Mouse (Mus musculus): Measurements from ENCODE around the gene Calml3. TPM values are rescaled to one million over a fixed set of nuclear protein-coding genes. Genes with fewer than 3 reads are reported as not detected.

The Calml3 gene
- polyA plus RNA-seq, 1 experiment from 2014 or later = not detected

GRCm38 (mm10) chr13:3770170-3771024 is 33.7 kb downstream of the Calml3 start:
- H3K4me3 ChIP-seq (ENCODE audit: low read depth, low read length) = no peak overlapping the region
- H3K9me3 ChIP-seq (ENCODE audit: control insufficient read depth) = no peaks in the 10 kb centered on the region
- H3K4me2 ChIP-seq (replicated peaks; ENCODE audit: low read depth) = no peak overlapping the region
- TF ChIP-seq CTCF (IDR thresholded peaks at IDR 0.05; ENCODE audit: low read depth) = no peak
- no peaks in the 10 kb centered on the region for H3K36me3 ChIP-seq (ENCODE audit: control insufficient read depth, insufficient read depth)
- no peaks in the 10 kb centered on the region; the same call in 1 of the 2 replicates for H3K4me1 ChIP-seq (replicated peaks; ENCODE audit: control insufficient read depth, insufficient read depth, low read length)
- no peak overlapping the region for H3K27ac ChIP-seq (ENCODE audit: low read depth, low read length)
- no peaks in the 10 kb centered on the region for H3K27me3 ChIP-seq (replicated peaks; ENCODE audit: control insufficient read depth, insufficient read depth, low read length)
- H3K9ac ChIP-seq (ENCODE audit: low read depth, low read length) = no peak overlapping the region
- WGBS = 60% methylated on average over 11 of the region's 11 CpGs
- ATAC-seq = no peak

- Histone ChIP-seq H3K9ac (ENCODE audit: low read depth, low read length) (no peak overlapping the region), H3K27ac (ENCODE audit: low read depth, low read length) (no peak overlapping the region), H3K36me3 (ENCODE audit: control insufficient read depth, insufficient read depth) (no peaks in the 10 kb centered on the region), H3K4me3 (ENCODE audit: low read depth, low read length) (no peak overlapping the region), H3K4me1 (replicated peaks; ENCODE audit: control insufficient read depth, insufficient read depth, low read length) (no peaks in the 10 kb centered on the region; the same call in 1 of the 2 replicates), H3K27me3 (replicated peaks; ENCODE audit: control insufficient read depth, insufficient read depth, low read length) (no peaks in the 10 kb centered on the region), H3K4me2 (replicated peaks; ENCODE audit: low read depth) (no peak overlapping the region), H3K9me3 (ENCODE audit: control insufficient read depth) (no peaks in the 10 kb centered on the region)
- 0 out of 2 replicates have a peak, but pooled peaks have one; percentile 8 for ATAC-seq
- 66% methylated on average over 3 of the region's 3 CpGs for WGBS
- no peak for TF ChIP-seq CTCF (IDR thresholded peaks at IDR 0.05; ENCODE audit: low read depth)
These were observed 34.6 kb downstream of the Calml3 start for GRCm38 (mm10) chr13:3769531-3769930.

- no peak overlapping the region for H3K4me3 ChIP-seq (ENCODE audit: low read depth, low read length)
- H3K4me2 ChIP-seq (replicated peaks; ENCODE audit: low read depth) = no peak overlapping the region
- no peak overlapping the region for H3K9ac ChIP-seq (ENCODE audit: low read depth, low read length)
- TF ChIP-seq CTCF (IDR thresholded peaks at IDR 0.05; ENCODE audit: low read depth) = no peak
- ATAC-seq = peak; percentile 61; the same call in 1 of the 2 replicates
- no peak overlapping the region for H3K27ac ChIP-seq (ENCODE audit: low read depth, low read length)
- WGBS = 33% methylated on average over 3 of the region's 3 CpGs
- no peaks in the 10 kb centered on the region for H3K36me3 ChIP-seq (ENCODE audit: control insufficient read depth, insufficient read depth)
- H3K9me3 ChIP-seq (ENCODE audit: control insufficient read depth) = no peaks in the 10 kb centered on the region
- H3K4me1 ChIP-seq (replicated peaks; ENCODE audit: control insufficient read depth, insufficient read depth, low read length) = no peaks in the 10 kb centered on the region; the same call in 1 of the 2 replicates
- no peaks in the 10 kb centered on the region for H3K27me3 ChIP-seq (replicated peaks; ENCODE audit: control insufficient read depth, insufficient read depth, low read length)
These were observed 35.5 kb downstream of the Calml3 start for GRCm38 (mm10) chr13:3768621-3769020.

GRCm38 (mm10) chr13:3767086-3767485 is 37.0 kb downstream of the Calml3 start:
- no peaks in the 10 kb centered on the region; the same call in 1 of the 2 replicates for H3K4me1 ChIP-seq (replicated peaks; ENCODE audit: control insufficient read depth, insufficient read depth, low read length)
- no peak overlapping the region for H3K27ac ChIP-seq (ENCODE audit: low read depth, low read length)
- TF ChIP-seq CTCF (IDR thresholded peaks at IDR 0.05; ENCODE audit: low read depth) = no peak
- no peak overlapping the region for H3K9ac ChIP-seq (ENCODE audit: low read depth, low read length)
- no peaks in the 10 kb centered on the region for H3K27me3 ChIP-seq (replicated peaks; ENCODE audit: control insufficient read depth, insufficient read depth, low read length)
- no peaks in the 10 kb centered on the region for H3K36me3 ChIP-seq (ENCODE audit: control insufficient read depth, insufficient read depth)
- H3K4me3 ChIP-seq (ENCODE audit: low read depth, low read length) = no peak overlapping the region
- ATAC-seq = no peak
- no peak overlapping the region for H3K4me2 ChIP-seq (replicated peaks; ENCODE audit: low read depth)
- no peaks in the 10 kb centered on the region for H3K9me3 ChIP-seq (ENCODE audit: control insufficient read depth)

GRCm38 (mm10) chr13:3765781-3766180 is 38.3 kb downstream of the Calml3 start:
- Histone ChIP-seq H3K9me3 (ENCODE audit: control insufficient read depth) (no peaks in the 10 kb centered on the region), H3K4me1 (replicated peaks; ENCODE audit: control insufficient read depth, insufficient read depth, low read length) (no peaks in the 10 kb centered on the region; the same call in 1 of the 2 replicates), H3K4me3 (ENCODE audit: low read depth, low read length) (no peak overlapping the region), H3K27ac (ENCODE audit: low read depth, low read length) (no peak overlapping the region; the same call in 1 of the 2 replicates), H3K27me3 (replicated peaks; ENCODE audit: control insufficient read depth, insufficient read depth, low read length) (no peaks in the 10 kb centered on the region), H3K9ac (ENCODE audit: low read depth, low read length) (no peak overlapping the region), H3K4me2 (replicated peaks; ENCODE audit: low read depth) (no peak overlapping the region), H3K36me3 (ENCODE audit: control insufficient read depth, insufficient read depth) (no peaks in the 10 kb centered on the region)
- WGBS = 82% methylated on average over 4 of the region's 4 CpGs
- ATAC-seq = no peak
- no peak for TF ChIP-seq CTCF (IDR thresholded peaks at IDR 0.05; ENCODE audit: low read depth)

GRCm38 (mm10) chr13:3761131-3761530 is 43.0 kb downstream of the Calml3 start:
- 78% methylated on average over 4 of the region's 4 CpGs for WGBS
- Histone ChIP-seq H3K4me1 (replicated peaks; ENCODE audit: control insufficient read depth, insufficient read depth, low read length) (no peaks in the 10 kb centered on the region), H3K4me2 (replicated peaks; ENCODE audit: low read depth) (no peak overlapping the region), H3K9me3 (ENCODE audit: control insufficient read depth) (no peaks in the 10 kb centered on the region), H3K9ac (ENCODE audit: low read depth, low read length) (no peak overlapping the region), H3K27me3 (replicated peaks; ENCODE audit: control insufficient read depth, insufficient read depth, low read length) (no peaks in the 10 kb centered on the region), H3K4me3 (ENCODE audit: low read depth, low read length) (no peak overlapping the region), H3K27ac (ENCODE audit: low read depth, low read length) (no peak overlapping the region), H3K36me3 (ENCODE audit: control insufficient read depth, insufficient read depth) (no peaks in the 10 kb centered on the region)
- TF ChIP-seq CTCF (IDR thresholded peaks at IDR 0.05; ENCODE audit: low read depth) = no peak
- no peak for ATAC-seq

Measured in intestine, postnatal 0 days (tissue).